Mouse (Mus musculus) heart, adult 8-10 months (tissue): Measurements from ENCODE around the gene Sema4c. TPM values are rescaled to one million over a fixed set of nuclear protein-coding genes. Genes with fewer than 3 reads are reported as not detected.
"Not testable (repeated sequence)": the region's sequence is repeated elsewhere in the genome, so short reads cannot be mapped to it uniquely, and the experiment has no call there.

Experiments used
- DNase-seq: peaks from one replicate; pipeline ENCODE4 v3.0.0; 2022; ENCODE audit warnings: low spot score
- total RNA-seq, 4 experiments: library from RNA; stranded (reverse); gene quantifications; 2 replicates each; pipeline ENCODE4 v1.2.4; 2022

Sema4c gene
- total RNA-seq, 4 experiments from 2014 or later: 10.8 to 13.4 (median 11.2) TPM

DNA sequence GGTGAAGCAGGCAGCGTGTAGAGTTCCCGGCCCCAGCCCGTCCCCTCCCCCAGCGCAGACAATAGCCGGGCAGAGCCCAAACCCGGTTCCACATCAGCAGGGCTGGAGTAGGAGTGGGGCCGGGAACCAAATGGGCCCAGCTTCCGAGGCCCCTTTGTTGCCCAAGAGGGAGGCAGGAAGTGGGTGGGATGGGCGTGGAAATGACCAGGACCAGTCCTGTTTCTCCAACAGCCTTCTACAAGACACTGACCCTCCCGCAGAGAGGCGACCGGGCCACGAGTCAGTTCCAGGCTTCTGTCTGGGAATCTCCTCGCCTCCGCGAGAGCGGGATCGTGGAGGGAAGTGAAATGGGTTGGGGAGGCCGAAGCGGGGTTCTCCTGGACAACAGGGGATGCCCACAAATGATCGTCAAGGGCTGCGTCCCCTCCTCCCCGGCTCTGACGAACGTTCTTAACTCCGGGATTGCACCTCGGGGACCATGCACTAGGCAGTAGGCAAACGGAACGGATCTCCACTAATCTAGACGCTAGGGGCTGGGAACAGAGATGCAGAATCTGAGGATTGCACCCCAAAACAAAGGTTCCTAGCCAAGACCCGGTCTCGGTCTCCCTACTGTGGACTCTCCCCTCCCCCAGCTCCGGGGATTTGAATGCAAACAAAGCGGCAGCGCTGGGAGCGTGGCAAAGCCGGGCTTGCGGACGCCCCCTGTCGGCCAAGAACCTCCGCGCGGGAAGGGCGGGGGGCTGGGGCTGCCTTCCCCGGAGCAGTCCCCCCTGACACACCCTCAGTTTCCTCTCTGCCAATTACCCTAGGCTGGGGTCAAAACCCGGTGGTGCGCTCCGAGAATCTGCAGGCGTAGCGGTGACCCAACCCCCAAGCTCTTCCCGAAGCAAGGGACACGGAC is 1.3 kb downstream of the Sema4c start:
- DNase-seq: peak; percentile 92

GRCm38 (mm10) chr1:36555798-36556395 is 2.3 kb downstream of the Sema4c start:
- DNase-seq: no peak

DNA sequence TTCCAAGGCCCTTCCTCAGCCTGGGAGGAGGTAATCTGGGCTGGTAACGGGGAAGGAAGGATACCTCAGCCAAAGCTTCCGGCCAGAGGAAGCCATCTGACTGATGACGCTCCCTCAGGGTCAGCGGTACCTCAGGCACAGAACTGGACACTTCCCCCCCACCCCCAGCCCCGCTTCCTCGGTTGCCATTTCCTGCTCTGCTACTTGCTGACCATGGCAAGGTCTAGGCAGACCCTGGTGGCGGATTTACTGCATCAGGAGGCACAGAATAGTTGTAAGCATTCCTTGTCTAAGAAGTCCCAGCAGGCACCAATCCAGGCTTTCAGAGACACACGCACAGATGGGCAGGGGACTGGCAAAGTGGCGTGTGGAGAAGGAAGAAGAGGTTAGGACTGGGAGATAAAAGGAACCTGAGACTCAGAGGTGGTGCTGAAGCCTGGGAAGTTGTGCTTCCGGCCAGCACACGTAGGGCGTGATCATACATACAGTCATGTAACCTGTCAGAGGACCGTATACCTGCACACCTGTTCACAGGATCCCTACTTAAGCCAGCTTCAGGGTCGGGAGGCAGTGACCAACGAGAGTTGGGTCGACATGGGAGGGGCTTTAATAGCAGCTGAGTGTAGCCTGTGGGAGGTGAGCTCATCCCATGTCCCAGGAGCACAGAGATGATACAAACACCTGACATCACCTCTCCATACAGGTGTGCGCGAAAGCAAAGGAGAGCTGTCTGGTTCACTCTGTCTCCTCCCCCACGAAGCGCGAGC is 3.3 kb downstream of the Sema4c start:
- no peak for DNase-seq

DNA sequence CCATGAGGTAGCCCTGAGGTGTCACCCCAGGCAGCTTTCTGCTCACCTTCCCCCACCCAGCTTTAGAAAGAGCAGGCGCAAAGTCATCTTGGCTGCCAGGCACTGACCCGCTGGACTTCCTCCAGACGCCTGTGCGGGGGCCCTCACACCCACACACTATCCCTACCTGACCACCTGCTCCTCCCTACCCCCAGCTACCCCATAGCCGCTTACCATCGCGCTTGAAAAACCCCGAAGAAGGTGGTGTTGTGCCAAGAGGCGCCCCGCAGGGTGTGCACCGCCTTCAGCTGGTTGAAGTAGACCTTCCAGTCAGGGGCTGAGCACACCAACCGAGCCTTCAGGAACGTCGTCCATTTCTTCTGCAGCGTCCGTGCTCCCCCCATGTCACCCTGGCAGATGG is 5.6 kb downstream of the Sema4c start:
- DNase-seq: no peak

GRCm38 (mm10) chr1:36551904-36552303 is 6.2 kb downstream of the Sema4c start:
- no peak for DNase-seq

- no peak for DNase-seq
Observed at GRCm38 (mm10) chr1:36550075-36550863, 7.9 kb downstream of the Sema4c start.

DNA sequence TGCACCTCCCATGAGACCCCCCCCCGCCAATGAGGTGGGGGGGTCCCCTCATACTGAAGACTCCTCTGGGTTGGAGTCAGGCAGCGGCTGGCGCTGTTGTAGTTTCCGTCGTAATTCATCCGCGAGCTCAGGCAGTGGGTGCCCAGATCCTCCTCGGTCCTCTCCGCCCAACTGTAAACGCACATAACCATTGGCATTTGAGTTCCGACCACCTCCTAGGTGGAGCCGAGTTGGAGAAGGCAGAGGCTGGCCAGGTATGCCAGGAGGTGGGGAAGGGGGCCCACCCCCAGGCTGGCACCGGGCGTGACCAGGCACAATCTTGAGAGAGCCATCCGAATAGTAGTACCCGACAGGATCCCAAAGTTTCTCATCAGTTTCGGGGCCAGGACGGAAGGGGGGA is 8.7 kb downstream of the Sema4c start:
- no peak for DNase-seq

GRCm38 (mm10) chr1:36548771-36549170 is 9.4 kb downstream of the Sema4c start:
- DNase-seq: no peak

DNA sequence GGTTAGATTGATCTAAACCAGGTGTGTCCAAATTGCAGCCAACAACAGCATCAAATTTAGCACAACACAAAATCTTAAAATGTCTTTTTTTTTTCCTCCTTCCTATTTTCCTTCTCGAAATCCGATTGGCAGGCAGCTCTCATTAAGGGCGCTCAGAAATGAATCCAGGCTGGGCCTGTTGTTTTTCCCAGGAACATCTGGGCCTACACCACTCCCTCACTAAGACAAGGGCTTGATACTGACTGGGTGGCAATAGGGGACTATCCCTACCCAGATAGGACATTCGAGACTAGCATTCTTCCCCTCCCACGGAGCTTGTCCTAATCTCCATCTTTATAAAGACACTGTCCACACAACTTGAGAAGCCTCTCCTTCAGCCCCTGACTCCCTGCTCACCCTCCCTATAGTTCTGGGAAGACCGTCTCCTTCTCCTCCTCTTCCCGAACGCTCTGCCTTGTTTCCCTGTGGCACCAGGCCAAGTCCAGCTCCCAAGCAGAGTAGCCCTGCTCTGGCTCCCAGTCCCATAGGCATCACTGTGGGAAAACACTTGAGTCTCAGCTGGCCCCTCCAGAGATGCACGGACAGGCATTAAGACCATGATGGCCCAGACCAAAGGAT is 10.1 kb downstream of the Sema4c start:
- no peak for DNase-seq

DNA sequence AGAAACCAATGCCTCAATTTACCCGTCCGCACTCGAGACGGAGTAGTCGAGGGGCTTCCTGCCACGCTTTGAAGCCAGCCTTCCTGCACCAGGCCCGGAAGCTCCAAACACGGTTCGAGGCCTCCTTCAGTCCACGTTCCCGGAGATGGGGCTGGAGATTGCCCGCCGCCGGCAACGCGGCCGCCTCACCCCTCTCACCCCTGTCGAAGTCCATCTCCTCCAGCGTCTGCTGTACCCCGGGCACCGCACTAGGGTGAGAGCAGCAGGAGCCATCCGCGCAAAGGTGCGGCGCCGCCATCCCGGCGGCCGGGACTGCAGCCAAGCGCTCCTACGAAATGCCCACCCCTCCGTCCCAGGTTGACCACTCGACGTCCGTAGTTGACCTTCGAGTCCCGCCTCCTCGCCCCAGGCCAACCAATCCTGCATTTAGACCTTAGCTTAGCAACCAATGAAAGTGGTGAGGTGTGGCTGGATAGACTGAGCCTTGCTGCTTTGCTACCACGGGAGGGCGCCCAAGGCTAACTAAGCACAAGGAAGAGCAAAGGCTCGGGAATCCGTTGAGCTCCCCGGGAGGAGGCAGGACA is 11.2 kb downstream of the Sema4c start, which contains the start of gene Ankrd39:
Gene Ankrd39 (minus strand): TSS at position 558 of the 584 bp plus-strand sequence.
- DNase-seq: peak; percentile 99

GRCm38 (mm10) chr1:36545845-36546600 is 12.1 kb downstream of the Sema4c start:
- DNase-seq: no peak

DNA sequence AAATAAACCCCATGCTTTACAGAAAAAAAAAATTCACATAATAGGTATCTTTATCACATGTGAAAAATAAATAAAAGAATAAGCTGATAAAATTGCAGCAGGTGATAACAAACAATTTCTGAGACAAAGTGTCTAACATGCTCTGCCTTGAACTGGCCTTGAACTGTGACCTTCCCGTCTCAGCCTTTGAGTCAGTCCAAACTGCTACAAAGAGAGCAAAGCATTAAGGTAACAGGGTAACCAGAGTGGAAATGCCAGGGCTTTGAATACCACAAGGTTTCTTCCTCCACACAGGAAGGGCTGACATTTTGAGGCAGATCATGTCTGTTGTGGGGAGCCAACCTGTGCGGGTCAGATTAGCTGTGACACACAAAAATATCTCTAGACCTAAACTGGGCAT is 12.8 kb downstream of the Sema4c start:
- DNase-seq: no peak

GRCm38 (mm10) chr1:36542925-36543324 is 15.2 kb downstream of the Sema4c start:
- no peak for DNase-seq

DNA sequence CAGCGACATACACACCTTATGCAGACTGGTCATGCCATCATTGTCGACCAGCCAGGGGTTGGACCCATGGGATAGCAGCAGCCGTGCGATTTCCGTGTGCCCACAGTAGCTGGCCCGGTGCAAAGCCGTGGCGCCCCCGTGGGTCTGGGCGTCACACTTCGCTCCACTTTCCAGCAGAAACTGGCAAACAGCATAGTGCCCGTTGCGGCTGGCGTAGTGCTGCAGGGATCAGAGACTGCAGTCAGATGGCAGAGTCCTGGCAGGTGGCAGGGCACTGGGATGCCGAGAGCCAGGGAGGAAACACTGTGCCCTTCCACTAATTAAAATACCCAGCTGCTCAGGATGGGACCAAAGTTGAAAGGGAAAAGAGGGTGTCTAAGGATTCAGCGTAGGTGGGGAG is 16.3 kb downstream of the Sema4c start:
- no peak for DNase-seq

DNA sequence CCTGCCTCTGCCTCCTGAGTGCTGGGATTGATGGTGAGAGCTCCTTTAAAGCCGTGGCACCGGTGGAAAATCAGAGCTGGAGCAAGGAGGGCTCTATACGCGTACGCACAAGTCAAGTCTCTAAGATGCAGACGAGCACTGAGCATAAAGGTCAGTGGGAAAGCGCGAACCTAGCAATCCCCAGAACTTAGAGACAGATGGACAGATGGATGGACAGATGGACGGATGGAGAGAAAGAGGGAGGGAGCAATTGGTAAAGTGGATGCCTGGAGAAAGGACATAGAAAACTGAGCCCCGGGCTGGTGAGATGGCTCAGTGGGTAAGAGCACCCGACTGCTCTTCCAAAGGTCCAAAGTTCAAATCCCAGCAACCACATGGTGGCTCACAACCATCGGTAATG is 17.3 kb downstream of the Sema4c start:
- no peak for DNase-seq

DNA sequence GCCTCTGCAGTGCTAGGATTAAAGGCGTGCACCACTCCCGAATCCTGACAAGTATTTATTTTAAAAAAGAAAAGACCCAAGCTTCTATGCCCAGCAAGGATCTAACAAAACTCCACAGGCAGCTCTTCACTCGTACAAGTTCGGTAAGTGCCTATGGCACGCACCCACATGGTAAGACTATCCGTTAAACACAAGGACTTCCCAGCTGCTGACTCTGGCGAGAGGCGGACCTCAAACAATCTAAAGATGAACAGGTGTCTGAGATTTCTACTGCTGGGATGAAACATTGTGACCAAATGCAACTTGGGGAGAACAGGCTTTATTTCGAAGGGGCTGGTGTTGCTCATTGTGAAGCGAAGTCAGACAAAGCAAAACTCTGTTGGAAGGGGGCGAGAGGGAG is 18.0 kb downstream of the Sema4c start:
- no peak for DNase-seq

DNA sequence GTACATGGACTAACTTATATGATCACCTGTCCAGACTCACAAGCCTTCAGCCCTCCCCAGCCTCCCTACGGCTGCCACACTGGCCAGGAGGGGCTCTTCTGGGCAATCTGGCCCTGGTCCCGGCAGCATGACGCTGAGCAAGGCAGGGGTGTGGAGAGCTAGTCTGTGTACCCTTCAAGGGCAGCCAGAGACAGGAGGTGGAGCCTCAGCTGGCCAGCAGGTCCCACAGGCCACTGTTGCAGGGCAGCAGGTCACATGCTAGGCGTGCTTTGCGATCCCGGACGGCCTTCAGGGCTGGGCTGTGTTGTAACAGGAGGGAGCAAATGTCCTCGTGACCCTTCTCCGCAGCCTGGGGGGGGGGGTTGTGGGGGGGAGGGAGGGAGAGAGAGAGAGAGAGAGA is 19.0 kb downstream of the Sema4c start, which contains the start of gene Gm42417:
Gene Gm42417 (minus strand): TSS at position 244 of the 400 bp plus-strand sequence.
- peak; percentile 73 for DNase-seq

GRCm38 (mm10) chr1:36538727-36539126 is 19.4 kb downstream of the Sema4c start:
- DNase-seq: no peak

GRCm38 (mm10) chr1:36536783-36537182 is 21.4 kb downstream of the Sema4c start, which contains the start of gene Ankrd23:
Ankrd23 (minus strand) TSS chr1:36536883.
- not testable (repeated sequence) for DNase-seq

DNA sequence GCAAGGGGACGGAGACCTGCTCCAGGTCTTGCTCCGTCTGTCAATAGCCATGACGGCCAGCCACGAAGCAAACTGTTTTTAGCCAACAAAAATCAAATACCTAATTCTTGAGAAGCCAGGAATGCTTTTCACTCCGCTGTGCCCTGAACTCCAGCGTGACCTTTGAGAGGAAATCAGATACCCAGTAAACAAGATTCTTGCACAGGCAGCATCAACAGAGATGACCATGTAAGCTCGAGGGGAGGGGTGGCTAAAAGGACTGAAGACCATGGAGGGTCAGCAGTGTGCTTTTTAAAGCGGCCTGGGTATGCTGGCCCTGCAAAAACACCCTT is 21.8 kb downstream of the Sema4c start:
- no peak for DNase-seq
